Mouse (Mus musculus) embryonic facial prominence, embryonic 11.5 days (tissue): Measurements from ENCODE around the gene Syt9. TPM values are rescaled to one million over a fixed set of nuclear protein-coding genes. Genes with fewer than 3 reads are reported as not detected.

Experiments
- ATAC-seq: fragments of 200-750 bp; cut with Nextera tagmentation; replicated peaks from 2 replicates; pipeline ENCODE4 v1.8.0; 2017; ENCODE audit warnings: low read depth; ENCODE audit not compliant: insufficient number of reproducible peaks, low FRiP score, low TSS enrichment
- DNase-seq: peaks from one replicate; pipeline ENCODE4 v3.0.0-alpha.2; 2015; ENCODE audit warnings: low spot score
- H3K27ac ChIP-seq: fragments of 300-500 bp; sonication (generic); replicated peaks from 2 replicates; pipeline ENCODE4 v1.5.1; 2014; ENCODE audit warnings: mild to moderate bottlenecking, low read depth, low read length, control low read depth
- H3K27me3 ChIP-seq: fragments of 300-500 bp; sonication (generic); 2 replicates; pipeline ENCODE4 v1.6.1; 2014; ENCODE audit warnings: mild to moderate bottlenecking, low read length, moderate library complexity, mixed read lengths; ENCODE audit not compliant: control insufficient read depth, insufficient read depth
- H3K36me3 ChIP-seq: fragments of 300-500 bp; sonication (generic); replicated peaks from 2 replicates; pipeline ENCODE4 v1.6.1; 2014; ENCODE audit warnings: low read depth, mild to moderate bottlenecking, low read length, moderate library complexity, mixed read lengths; ENCODE audit not compliant: control insufficient read depth, insufficient read depth
- H3K4me1 ChIP-seq: fragments of 300-500 bp; sonication (generic); 2 replicates; pipeline ENCODE4 v1.6.1; 2014; ENCODE audit warnings: low read length, mixed read lengths; ENCODE audit not compliant: control insufficient read depth, insufficient read depth
- H3K4me2 ChIP-seq: fragments of 300-500 bp; sonication (generic); 2 replicates; pipeline ENCODE4 v1.6.1; 2014; ENCODE audit warnings: low read depth, mild to moderate bottlenecking, control low read depth, low read length, moderate library complexity
- H3K4me3 ChIP-seq: fragments of 300-500 bp; sonication (generic); 2 replicates; pipeline ENCODE4 v1.5.1; 2014; ENCODE audit warnings: low read depth, low read length, control low read depth
- H3K9ac ChIP-seq: fragments of 300-500 bp; sonication (generic); replicated peaks from 2 replicates; pipeline ENCODE4 v1.6.1; 2014; ENCODE audit warnings: mild to moderate bottlenecking, control low read depth, low read length
- H3K9me3 ChIP-seq: fragments of 300-500 bp; sonication (generic); replicated peaks from 2 replicates; pipeline ENCODE4 v1.6.1; 2016; ENCODE audit warnings: mild to moderate bottlenecking, low read length, inconsistent platforms, mixed read lengths; ENCODE audit not compliant: control insufficient read depth
- WGBS: fragments of 180-500 bp; shearing (Covaris S2); extraction: QIAGEN DNeasy Blood & Tissue Kit; methylation state at CpG from one replicate; pipeline ENCODE4 v1.1.7; 2014; 5-methylcytosine and 5-hydroxymethylcytosine counted together
- polyA plus RNA-seq: library from polyadenylated mRNA; unstranded; fragments of >200 nt; fragmentation: Nextera tagmentation; extraction: Ambion mirVana; gene quantifications from 2 replicates; pipeline ENCODE4 v1.2.1, GENCODE M21; 2014

Gene Syt9
- polyA plus RNA-seq, 1 experiment from 2014 or later = 4.7 TPM

- no peak overlapping the region for H3K27ac ChIP-seq
- no peaks in the 10 kb centered on the region for H3K36me3 ChIP-seq
- H3K4me3 ChIP-seq = peak overlapping the region; percentile 68
- 2% methylated on average over 39 of the region's 45 CpGs for WGBS
- H3K27me3 ChIP-seq = peaks cover 20% of the 10 kb centered on the region
- peak overlapping the region; percentile 61 for H3K9ac ChIP-seq
- ATAC-seq (peak; percentile 53), DNase-seq (peak; percentile 19)
- peak overlapping the region; percentile 98 for H3K4me2 ChIP-seq
- H3K4me1 ChIP-seq = no peaks in the 10 kb centered on the region
- H3K9me3 ChIP-seq = no peaks in the 10 kb centered on the region
Observed at GRCm38 (mm10) chr7:107371126-107371920, 795 bp downstream of the Syt9 start.

DNA sequence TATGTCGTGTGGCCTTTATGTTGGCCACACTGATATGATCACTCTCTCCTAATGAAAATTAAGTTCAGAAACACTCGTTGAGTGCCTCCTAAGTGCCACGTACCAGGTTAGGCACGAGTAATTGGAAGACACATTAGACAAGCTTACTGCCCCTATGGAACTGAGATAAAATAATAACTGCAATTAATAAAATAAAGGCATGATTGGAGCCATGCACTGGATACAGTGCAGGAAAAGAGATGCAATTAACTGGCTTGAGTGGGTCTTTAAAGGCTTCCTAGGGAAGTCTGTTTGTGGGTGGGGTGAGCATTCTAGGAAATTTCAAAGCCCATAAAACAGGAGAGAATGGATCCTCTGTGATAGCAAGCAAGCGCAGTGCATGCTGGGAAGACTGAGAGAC, 10.0 kb downstream of the Syt9 start:
- Histone ChIP-seq H3K9ac (no peak overlapping the region), H3K4me1 (no peaks in the 10 kb centered on the region), H3K27me3 (no peaks in the 10 kb centered on the region), H3K27ac (no peak overlapping the region), H3K4me3 (no peak overlapping the region), H3K4me2 (no peak overlapping the region), H3K9me3 (no peaks in the 10 kb centered on the region), H3K36me3 (no peaks in the 10 kb centered on the region)
- DNase-seq (no peak), ATAC-seq (no peak)
- WGBS = 86% methylated on average over 5 of the region's 5 CpGs

DNA sequence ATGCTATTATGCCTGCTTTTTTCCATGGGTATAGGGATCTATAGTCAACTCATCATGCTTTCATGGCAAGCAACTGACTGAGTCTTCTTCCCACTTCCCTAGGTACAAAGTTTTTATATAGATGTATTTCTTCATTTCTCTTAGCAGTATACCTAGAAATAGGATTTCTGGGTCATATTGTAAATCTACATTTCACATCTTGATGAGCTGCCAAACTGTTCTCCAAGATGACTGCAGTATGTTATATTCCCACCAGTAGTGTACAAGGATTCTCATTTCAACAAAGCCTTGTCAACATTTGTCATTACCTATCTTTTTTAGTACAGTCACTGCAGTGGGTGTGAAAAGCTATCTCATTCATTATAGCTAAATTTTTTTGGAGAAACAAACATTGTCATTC, 19.1 kb downstream of the Syt9 start:
- Histone ChIP-seq H3K4me1 (no peaks in the 10 kb centered on the region), H3K4me2 (no peak overlapping the region), H3K27me3 (no peaks in the 10 kb centered on the region), H3K4me3 (no peak overlapping the region), H3K27ac (no peak overlapping the region), H3K9ac (no peak overlapping the region), H3K9me3 (no peaks in the 10 kb centered on the region), H3K36me3 (no peaks in the 10 kb centered on the region)
- DNase-seq = no peak
- ATAC-seq = no peak

- Histone ChIP-seq H3K36me3 (no peaks in the 10 kb centered on the region), H3K4me1 (no peaks in the 10 kb centered on the region), H3K9ac (no peak overlapping the region), H3K4me2 (no peak overlapping the region), H3K27ac (no peak overlapping the region), H3K9me3 (no peaks in the 10 kb centered on the region), H3K27me3 (no peaks in the 10 kb centered on the region), H3K4me3 (no peak overlapping the region)
- WGBS = 57% methylated on average over 2 of the region's 2 CpGs
- DNase-seq (peak; percentile 72), ATAC-seq (no peak)
Observed at GRCm38 (mm10) chr7:107392749-107393148, 22.2 kb downstream of the Syt9 start.

DNA sequence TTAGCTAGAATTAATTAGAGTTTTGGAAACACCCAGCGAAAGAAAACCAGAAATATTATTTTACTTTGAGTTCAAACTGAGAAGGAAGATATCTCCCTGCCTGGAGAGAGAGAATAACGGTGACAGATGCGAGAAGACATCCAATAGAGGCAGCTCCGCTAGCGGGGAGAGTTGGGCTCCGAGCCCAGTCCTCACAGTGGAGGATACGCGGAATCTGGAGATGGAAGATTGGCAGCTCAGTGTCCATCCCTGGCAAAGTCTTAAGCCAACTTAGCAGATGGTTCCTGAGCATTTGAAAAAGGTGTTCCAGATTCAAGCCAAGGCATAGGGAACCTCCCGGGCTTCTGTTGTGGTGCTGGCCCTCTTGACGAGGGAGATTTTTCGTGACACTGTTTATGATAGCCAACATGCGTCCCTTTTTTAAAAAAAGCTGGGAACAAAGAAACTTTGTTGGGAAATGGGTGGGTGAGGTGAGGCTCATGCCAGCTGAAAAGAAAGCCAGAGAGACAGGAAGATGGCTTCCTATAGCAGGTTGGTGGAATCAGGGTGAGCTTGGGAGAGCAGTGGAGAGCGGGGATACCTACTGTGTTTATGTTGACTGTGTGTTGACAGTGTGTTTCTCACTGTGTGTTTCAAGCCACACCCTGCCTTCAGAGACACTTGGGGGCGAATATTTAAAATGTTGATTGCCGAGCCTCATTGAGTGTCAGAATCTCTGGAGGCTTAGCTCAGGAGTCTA, 29.7 kb downstream of the Syt9 start:
- H3K27ac ChIP-seq = no peak overlapping the region
- DNase-seq (no peak), ATAC-seq (no peak)
- H3K36me3 ChIP-seq = no peaks in the 10 kb centered on the region
- no peaks in the 10 kb centered on the region for H3K9me3 ChIP-seq
- no peak overlapping the region for H3K9ac ChIP-seq
- H3K27me3 ChIP-seq = no peaks in the 10 kb centered on the region
- no peak overlapping the region for H3K4me2 ChIP-seq
- 89% methylated on average over 15 of the region's 15 CpGs for WGBS
- no peak overlapping the region for H3K4me3 ChIP-seq
- H3K4me1 ChIP-seq = no peaks in the 10 kb centered on the region

DNA sequence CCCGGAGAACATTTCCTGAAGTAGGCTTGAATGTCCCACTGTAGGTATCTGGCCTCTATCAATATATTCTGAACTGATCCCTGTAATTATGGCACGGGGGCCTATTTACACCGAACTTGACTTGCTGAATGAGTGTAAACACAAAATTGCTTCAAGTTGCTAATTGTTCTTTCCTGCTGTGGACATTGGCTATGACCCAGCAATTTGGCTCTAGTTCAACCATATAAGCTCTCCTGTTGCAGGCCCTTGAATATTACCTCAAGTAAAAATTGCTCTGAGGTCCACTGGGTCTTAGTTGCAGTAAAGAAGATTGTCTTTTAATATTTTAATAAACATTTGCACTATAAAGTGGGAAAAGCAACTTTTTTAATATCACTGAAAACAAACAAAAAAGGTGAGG, 32.7 kb downstream of the Syt9 start:
- no peak for ATAC-seq
- WGBS = 80% methylated on average over 3 of the region's 3 CpGs
- Histone ChIP-seq H3K9ac (no peak overlapping the region), H3K27ac (no peak overlapping the region), H3K27me3 (no peaks in the 10 kb centered on the region), H3K9me3 (no peaks in the 10 kb centered on the region), H3K4me2 (no peak overlapping the region), H3K36me3 (no peaks in the 10 kb centered on the region), H3K4me3 (no peak overlapping the region), H3K4me1 (no peaks in the 10 kb centered on the region)
- no peak for DNase-seq

GRCm38 (mm10) chr7:107414928-107415327, 44.4 kb downstream of the Syt9 start:
- WGBS = 91% methylated on average over 6 of the region's 6 CpGs
- Histone ChIP-seq H3K4me2 (no peak overlapping the region), H3K4me3 (no peak overlapping the region), H3K27ac (no peak overlapping the region), H3K36me3 (no peaks in the 10 kb centered on the region), H3K27me3 (no peaks in the 10 kb centered on the region), H3K4me1 (no peaks in the 10 kb centered on the region), H3K9ac (no peak overlapping the region), H3K9me3 (no peaks in the 10 kb centered on the region)
- DNase-seq = no peak
- ATAC-seq = no peak
